In genomic region chr8:70211726-70212111, GRCm38 (mm10) we compare ENCODE assay signal across 1 mouse cellular context.
A peak's percentile ranks its signal among the peaks of the same experiment; 100 is the strongest.
TF ChIP-seq lines count a peak whose summit lies in the region.

No protein-coding gene starts in this region.

TF ChIP-seq in MEL, 35 proteins besides CTCF, POLR2A, EP300 and RAD21:
- TF ChIP-seq MAX (IDR thresholded peaks at IDR 0.05; ENCODE audit: low read length) (peak; percentile 63), MYC (IDR thresholded peaks at IDR 0.05; ENCODE audit: low read depth, low read length) (peak; percentile 70), TBP (IDR thresholded peaks at IDR 0.05; ENCODE audit: low read depth, low read length) (no peak), NRF1 (IDR thresholded peaks at IDR 0.05; ENCODE audit: insufficient read depth, low read depth, low read length, poor library complexity, severe bottlenecking) (no peak), POLR2AphosphoS2 (IDR thresholded peaks at IDR 0.05; ENCODE audit: low read length) (no peak), SMC3 (IDR thresholded peaks at IDR 0.05; ENCODE audit: low read depth, low read length) (no peak), MXI1 (IDR thresholded peaks at IDR 0.05; ENCODE audit: low read depth, low read length) (peak; percentile 85)
